Mouse (Mus musculus): ENCODE data around the gene Ano3.
"Not testable (repeated sequence)": the region's sequence is repeated elsewhere in the genome, so short reads cannot be mapped to it uniquely, and the experiment has no call there.

The Ano3 gene

DNA sequence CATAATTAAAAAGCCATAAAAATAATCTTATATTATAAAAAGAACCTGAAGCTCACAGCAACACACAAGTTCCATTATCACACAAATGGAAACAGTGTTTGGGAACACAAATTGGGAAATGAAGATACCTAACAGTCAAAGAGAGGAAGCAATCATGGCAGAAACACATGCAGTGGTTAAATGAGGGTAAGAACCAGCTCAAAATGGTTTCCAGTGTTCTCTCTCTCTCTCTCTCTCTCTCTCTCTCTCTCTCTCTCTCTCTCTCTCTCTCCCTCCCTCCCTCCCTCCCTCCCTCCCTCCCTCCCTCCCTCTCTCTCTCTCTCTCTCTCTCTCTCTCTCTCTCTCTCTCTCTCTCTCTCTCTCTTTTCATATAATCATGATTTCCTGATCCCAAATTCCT, at the start of gene Ano3:
Gene Ano3 (minus strand): TSS at position 101 of the 400 bp plus-strand sequence.
- not testable (repeated sequence) for DNase-seq (ENCODE audit: extremely low spot score, low read depth, low spot score)

DNA sequence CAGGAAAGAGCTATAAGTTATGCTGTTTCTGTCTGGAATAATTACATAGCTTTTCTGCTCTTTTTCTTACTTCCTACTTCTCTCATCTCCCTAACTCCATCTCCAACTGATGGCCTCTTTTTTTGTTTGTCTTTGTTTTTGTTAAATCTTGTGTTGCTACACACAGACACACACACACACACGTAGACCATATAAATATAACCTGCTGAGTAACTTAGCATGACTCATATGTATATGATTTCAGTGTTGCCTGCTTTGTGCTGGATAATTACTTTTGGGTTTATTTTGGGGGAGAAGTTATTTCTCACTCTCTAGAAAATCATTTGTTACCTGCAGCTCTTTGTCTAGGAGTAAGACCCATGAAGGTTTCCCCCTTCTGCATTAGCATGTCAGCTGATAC, 39.3 kb upstream of the Ano3 start:
- DNase-seq (ENCODE audit: extremely low spot score, low read depth, low spot score) = no peak

DNA sequence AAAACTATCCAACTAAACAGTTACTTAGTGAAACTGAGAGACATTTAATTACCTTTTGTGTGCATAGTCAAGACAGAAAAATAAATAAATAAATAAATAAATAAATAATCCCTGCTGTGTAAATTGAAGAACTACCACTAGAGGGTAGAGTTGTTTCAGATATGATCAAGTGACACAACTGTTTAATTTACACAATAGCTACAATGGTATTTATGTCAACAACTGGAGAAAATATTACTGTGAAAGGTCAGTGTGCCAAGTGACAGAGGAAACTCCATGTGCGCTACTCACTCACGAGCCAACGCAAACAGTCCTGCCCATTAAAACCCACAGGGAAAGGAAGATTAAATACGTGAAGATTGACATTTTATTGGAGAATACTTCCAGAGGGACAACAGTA, 38.8 kb upstream of the Ano3 start:
- DNase-seq (ENCODE audit: extremely low spot score, low read depth, low spot score) = no peak

DNA sequence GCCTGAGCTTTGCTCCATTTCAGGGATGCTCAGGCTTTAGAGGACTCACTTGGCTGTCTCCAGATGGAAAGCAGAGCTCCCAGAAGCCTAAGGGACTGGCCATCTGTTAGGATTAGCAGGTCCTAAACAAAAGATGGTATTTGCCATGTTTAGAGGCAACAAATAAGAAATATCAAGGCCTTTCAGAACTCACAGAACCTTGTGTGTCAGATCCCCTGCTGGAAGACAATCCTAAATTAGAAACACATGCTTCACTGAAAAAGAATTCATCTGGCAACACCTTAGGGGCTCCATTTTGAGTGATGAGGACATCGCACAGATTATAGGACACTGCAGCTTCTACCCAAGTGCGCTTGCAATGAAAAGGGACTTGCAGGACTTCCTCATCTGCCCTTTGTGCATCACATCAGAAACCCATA, 35.1 kb upstream of the Ano3 start:
- DNase-seq (ENCODE audit: extremely low spot score, low read depth, low spot score) = no peak

DNA sequence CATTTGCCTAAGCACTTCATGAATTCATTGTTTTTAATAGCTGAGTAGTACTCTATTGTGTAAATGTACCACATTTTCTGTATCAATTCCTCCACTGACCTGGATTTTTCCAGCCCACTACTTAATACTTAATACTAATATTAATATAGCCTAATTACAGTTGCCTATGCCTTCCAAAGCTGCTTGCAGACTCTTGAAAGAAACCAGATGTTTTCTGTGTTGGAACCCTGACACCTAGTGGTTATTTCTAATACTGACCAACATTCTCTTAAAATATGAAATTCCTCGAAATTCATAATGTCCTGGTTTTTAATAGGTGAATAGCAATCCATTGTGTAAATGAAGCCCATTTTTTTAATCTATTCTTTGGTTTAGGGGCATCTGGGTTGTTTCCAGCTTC, 31.0 kb upstream of the Ano3 start:
- peak; percentile 18 for DNase-seq (ENCODE audit: extremely low spot score, low read depth, low spot score)

DNA sequence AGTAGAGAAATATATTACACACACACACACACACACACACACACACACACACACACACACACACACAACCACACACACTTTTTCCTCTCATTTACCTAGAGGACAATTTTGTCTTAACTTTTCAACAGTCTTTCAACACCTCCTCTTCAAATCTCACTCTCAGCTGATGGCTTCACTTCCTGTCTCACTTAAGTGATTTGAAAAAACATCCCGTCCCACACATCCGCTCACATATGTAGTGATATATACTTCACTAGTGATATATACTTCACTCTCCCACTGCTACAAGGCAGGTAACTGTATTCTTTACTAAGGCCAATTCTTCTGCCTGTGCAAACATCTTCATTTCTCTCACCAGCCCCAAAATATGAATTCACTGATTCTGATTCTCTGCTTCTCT, 28.9 kb upstream of the Ano3 start:
- DNase-seq (ENCODE audit: extremely low spot score, low read depth, low spot score) = no peak

DNA sequence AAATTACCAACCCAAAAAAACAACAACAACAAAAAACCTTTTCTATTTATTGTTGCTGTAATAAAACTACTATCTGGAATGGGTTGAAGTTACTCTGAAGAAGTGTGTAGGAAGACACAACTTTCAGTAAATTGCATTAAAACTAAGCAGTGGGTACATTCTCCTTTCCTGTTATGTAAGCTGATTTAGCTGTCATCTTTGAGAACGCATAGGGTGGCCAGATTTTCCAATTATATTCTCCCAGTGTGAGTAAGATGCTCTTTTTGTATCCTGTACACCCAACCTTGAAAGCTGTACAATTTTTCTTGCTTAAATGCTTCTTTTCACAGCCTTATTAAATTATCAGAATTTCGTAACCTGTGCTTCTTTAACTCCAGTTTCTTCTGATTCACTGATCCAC, 26.1 kb upstream of the Ano3 start:
- DNase-seq (ENCODE audit: extremely low spot score, low read depth, low spot score) = no peak

DNA sequence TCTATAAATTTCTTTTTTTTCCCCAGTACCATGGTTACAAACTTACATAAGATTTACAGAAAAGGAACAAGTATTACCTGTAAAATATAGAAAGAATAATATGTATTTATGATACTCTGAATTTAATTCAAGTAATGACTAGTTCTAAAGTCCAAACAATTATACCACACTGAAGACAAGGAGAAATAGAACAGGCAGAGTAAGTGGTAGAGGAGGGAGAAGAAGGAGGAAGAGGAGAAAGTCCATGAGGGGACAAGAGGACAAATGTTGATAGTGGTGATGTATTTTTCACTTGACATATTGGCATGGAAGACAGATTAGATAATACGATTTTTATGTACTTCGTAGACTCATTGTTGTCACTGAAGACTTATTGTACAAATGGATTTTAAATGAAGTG, 19.4 kb upstream of the Ano3 start:
- no peak for DNase-seq (ENCODE audit: extremely low spot score, low read depth, low spot score)

DNA sequence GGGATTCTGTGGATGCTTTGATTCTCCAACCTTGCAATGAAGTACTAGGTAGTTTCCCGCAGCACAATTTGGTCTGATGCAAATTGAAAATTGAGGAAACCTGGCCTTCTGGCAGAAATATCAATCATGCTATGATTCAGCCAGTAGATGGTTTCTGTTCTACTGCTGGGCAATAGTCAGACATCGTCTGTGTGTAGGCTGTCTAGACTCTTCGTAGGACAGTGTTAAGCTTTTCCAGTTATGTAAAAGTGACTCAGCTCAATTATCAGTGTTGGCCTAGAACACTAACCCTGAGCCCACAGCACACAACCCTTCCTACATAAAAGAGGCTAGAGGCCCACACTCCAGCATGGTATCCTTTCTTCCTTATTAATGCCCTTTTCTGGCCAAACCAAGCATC, 14.7 kb upstream of the Ano3 start:
- no peak for DNase-seq (ENCODE audit: extremely low spot score, low read depth, low spot score)

DNA sequence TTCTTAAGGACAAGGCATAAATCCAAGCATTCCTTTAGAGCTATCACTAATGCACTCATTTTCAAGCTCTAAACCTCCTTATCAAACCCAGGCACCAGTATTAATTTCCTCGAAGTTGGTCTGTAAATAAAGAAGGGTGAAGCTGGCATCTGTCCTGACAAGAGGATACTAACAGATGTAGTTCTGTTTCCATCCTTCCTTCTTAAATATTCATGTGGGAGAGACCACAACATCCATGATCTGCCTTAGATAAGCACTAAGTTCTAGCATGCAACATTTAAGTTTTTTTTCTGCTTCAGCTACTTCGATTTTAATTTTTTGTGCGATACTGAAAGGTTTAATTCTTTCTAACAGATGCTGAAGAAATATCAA, 305 bp downstream of the Ano3 start:
- peak; percentile 8 for DNase-seq (ENCODE audit: extremely low spot score, low read depth, low spot score)

DNA sequence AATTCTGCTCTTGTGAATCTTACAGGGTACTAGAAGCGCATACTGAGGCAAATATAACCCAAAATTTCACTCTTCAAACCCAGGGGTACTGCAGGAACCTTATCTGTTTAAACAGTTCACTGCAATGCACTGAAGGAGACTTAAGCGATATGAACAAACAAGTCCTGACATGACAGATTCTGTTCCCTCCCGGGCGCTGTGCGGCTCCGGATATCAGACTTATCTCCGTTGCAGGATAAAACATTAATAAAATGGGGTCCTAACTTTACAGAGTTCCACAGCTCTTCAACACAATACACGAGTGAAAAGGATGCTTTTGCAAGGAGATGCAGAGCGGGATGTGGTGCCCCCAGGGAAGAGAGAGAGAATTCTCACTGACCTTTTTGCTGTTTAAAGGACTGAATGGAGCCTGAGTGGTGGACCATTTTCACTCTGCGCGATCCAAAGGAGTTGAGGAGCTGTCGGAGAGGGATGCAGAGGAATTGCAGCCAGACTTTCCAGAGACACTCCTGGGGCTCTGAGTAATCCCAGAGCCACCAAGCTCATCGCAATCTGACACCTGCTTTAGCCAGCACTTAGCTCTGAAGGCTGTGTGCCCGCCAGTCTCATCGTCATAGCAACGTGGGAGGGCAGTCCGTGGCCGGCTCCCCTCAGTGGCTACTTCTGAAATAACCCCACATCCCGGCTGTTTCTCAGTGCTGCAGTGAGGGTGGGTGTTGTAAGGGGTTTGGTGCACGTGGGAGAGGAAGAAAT, 868 bp downstream of the Ano3 start:
- DNase-seq (ENCODE audit: extremely low spot score, low read depth, low spot score) = peak; percentile 28

DNA sequence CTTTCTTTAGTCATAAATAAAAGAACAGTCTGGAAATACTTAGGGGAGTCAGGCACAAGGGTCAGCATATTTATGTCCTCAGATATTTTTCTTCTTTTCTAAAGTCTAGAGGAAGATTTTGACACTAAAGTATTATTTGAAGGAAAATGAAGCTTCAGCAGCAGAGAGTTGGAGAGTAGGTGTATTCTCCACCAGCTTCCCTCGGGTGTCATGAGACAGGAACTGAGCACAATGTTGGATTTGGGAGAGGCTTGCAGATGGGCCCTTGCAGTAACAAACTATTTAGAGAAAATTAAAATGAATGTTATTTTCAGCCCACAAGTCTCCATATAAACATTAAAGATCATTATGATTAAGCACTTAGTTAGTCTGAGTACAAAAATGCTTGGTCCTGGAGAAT, 5.6 kb downstream of the Ano3 start:
- no peak for DNase-seq (ENCODE audit: extremely low spot score, low read depth, low spot score)

DNA sequence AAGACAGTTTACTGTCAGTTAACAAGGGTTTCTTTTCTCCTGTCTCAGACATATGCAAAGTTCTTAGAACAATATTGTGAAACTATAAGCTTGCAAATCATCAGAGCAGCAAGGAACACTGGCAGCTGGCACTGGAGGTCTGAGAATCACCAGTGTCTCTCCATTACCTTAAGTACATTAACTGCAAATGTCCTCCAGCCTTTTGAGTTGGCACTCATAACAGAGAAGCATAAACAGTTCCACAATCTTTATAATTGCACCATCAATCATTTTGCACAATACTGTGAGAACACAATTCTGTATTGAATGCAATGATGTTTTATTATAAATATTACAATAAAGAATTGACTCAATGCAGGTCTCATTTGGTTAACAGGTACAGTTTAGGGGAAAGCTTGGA, 15.0 kb downstream of the Ano3 start:
- DNase-seq (ENCODE audit: extremely low spot score, low read depth, low spot score) = no peak

DNA sequence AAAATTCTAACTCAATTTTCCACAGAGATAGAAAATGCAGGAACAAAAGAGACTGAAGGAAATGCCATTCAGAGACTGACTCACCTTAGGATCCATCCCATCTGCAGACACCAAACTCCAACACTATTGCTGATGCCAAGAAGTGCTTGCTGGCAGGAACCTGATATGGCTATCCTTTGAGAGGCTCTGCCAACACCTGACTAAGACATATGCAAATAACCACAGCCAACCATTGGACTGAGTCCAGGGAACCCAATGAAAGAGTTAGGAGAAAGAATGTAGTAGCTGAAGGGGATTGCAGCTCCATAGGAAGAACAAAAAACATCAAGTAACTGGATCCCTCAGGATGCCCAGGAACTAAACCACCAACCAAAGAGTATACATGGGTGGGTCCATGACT, 21.6 kb downstream of the Ano3 start:
- no peak for DNase-seq (ENCODE audit: extremely low spot score, low read depth, low spot score)

DNA sequence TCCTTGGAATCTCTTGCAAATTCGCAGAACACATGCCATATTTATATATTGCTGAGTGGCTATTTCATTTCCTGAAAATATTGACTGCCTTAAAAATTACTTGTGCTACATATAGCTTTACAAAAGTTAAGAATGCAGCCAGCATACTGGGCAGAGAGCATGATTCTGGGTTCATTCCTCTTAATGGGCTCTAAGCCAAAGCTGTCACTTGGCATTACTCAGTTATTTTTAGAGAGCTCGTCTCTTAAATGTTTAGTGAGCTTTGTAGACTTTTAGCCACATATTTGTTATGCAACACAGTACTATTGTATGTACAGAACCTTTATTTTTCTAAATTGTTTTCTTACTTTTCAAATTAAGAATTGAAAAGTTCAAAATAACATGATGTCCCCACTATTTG, 41.2 kb downstream of the Ano3 start:
- no peak for DNase-seq (ENCODE audit: extremely low spot score, low read depth, low spot score)

DNA sequence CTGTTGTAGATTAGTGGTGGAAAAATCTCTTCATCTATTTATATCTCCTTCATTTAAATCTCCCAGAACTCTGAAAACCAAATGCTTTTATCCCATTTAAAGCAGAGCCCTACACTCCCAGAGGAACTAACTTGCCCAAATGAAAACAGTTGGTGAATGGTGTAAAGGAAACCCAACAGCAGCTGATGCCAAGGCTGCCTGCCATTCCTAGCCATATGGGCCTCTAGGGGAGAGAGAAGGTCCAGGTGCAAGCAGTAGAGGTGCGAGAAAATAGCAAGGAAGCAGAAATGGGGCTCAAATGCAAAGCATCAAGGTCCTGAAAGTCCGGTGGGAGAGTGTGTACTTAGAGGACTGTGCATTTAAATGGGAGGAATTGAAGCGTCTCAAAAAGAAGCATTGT, 44.2 kb downstream of the Ano3 start:
- no peak for DNase-seq (ENCODE audit: extremely low spot score, low read depth, low spot score)

DNA sequence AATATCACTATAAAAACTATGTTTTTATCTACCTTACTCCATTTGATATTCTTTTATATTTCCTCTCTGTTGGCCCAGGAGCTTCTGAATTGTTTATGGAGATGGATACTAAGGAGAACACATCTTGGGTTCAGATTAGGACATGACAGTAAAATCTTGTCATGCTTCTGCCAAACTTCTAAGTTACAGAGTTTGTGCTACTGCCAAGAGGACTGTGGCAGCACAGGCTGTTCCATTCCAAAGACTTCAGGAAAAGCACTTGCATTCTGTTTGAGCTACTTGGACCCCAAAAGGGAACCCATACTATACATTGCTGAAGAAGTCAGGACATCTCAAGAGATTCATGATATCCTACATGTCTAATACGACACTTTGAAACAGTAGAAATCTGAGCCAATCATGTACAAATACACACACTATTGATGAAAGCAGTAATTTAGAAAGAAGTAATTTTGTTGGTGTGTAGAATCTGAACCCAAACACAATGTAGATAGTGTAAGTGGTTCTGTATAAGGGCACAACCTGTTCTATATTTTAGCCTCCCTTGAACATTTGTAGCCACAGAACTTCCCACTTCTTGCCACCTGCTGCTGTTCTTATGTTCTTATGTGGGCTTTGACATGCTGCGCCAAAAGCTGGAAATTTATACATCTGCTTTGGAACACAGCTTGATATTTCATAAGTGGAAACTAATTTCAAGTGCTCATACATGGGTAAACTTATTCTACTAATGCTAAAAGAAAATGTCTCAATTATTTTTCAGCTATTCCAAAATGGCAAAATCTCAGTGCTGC, 54.0 kb downstream of the Ano3 start:
- DNase-seq (ENCODE audit: extremely low spot score, low read depth, low spot score) = no peak

DNA sequence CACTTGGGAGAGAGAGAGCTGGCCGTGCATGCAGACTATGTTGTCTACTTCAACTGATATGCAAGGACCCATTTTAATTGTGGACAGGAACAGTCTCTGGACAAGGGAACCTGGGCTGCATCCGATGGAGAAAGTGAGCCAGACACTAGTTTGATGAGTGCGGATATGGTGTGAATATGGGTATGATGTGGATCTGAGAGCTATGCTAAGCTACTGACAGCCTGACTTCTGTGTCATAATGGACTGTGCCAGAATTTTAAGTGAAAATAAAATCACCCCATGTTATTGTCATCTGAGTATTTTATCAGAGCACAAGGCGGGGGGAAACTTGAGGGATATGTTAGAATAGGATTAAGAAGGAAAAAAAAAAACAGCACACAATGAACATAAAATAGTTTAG, 79.1 kb downstream of the Ano3 start:
- no peak for DNase-seq (ENCODE audit: extremely low spot score, low read depth, low spot score)

DNA sequence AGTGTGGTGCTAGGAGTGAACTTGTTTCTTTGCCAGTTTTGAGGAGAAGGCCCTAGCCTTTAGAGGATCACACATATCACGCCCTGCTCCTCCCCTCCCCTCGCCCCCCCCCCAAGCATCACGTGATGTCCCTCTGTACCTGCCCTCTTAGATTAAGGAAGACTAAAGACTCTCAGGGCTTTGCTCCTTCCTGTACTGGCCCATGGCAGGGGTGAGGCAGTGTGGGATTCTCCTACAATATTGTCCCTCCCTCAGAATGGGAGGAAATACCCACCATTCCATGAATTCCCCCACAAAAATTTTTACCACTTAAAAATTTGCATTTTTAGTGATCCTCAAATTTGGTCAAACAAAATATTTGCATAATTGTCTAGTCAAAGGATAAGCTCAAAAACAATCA, 85.1 kb downstream of the Ano3 start:
- DNase-seq (ENCODE audit: extremely low spot score, low read depth, low spot score) = no peak

DNA sequence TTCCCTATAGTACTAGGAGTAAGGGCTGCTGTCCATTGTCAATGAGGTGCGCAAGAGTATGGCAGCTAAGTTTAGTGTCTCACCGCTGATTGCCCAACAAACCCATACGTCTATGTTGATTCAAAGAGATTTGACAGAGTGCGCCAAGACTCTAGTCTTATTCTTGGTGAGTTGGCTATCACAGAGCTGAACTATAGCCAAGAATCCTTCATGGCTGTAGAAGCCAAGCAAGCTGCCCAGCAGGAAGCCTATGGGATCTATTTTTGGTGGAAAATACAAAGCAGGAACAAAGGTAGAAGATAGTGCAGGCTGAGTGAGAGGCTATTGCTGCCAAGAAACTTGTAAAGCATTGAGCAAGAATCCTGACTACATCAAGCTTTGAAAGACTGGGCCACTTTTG, 87.3 kb downstream of the Ano3 start:
- no peak for DNase-seq (ENCODE audit: extremely low spot score, low read depth, low spot score)

DNA sequence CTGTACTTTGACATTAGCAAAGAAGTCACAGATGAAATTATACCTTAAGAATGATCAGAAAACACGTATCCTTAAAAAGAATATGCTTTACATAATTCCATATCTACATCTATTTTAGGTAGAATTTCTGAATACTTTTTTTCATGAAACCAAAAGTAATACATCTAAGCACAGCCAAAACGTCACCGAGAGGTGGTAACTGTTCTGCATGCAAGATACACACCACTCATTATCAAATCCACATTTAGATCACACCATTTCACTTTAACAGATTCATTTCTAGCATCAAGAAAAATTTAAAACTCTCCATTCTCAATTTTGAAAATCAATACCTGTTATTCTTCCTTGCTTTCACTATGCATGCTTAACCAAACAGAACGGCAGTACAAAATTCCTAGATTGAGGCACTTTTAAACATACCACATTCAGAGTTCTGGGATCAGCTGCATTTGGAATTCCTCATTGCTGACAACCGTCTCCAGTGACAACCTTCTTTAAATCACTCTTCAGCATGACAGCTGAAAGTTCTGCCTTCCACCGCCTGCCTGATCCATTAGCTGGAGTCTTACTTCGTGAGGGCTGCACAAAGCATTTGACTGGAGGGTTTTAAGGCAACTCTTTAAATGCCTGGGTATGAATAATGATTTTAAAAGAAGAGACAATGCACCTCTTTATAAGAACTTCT, 111.0 kb downstream of the Ano3 start:
- no peak for DNase-seq (ENCODE audit: extremely low spot score, low read depth, low spot score)

DNA sequence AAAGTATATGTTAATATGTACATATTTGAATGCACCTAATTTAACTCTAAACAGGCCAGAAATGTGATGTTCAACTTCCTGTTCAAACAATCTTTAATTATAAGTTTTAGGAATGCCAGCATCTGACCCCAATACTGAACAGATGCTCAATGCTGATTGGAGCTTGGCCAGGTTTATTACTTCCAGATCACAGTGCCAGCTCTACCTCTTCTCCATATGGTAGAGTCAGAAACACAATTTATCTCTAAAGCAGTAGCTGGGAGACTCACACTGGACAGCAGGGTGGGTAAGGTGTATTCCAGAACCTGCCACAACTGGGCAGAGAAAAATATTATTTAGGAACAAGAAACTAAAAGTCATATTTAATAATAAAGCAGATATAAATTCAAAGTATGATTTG, 134.5 kb downstream of the Ano3 start:
- no peak for DNase-seq (ENCODE audit: extremely low spot score, low read depth, low spot score)
